Mouse (Mus musculus): ENCODE measurements at regions not wholly inside any gene's neighbourhood (a gene's known extent, or its start where the extent isn't known, plus 50 kb on each side); places are given as distances from the start of the nearest gene placed in this dataset.

DNA sequence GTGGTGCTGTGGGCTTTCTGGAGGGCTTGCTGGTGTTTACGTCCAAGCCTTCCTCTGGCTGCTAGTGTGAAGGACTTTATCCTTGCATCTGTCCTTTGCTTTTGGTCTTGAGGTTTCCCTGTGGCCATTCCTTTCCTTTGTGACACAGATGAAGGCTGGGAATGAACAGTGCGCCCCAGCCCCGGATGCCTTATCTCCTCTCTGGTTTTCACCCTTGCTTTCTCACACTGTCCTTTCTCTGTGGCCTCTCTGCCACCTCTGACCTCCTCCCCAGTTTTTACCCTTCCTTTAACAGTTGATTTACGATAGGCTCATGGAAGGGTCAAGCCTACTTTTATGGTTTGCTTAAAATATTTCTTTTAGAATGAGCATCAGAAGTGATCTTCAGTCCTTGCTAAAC lies 53.2 kb downstream of the Gas1 start:
- DNase-seq (ENCODE audit: low spot score in 2 of 2): no peak

DNA sequence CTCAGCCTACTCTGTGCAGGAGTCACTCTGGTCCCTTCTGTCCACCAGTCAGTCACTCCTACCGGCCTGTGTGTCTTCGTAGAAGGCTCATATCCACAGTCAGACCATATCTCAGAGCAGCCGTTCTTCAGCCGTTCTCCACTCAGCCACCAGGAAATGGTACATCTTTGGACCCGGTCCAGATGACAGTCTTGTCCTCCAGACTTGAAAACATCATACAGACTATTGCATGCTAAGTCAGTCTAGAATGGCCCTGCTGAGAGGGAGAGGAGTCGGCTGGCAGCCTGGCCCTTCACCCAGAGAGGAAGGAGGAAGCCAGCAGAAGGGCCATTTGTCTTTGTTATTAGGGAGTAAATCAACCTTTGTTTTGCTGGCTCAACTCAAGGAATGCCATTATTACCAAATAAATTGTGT lies 54.0 kb downstream of the Gas1 start:
- no peak for DNase-seq (ENCODE audit: low spot score in 2 of 2)

- DNase-seq (ENCODE audit: low spot score in 2 of 2): no peak
These were observed 54.6 kb downstream of the Gas1 start for GRCm38 (mm10) chr13:60122341-60123173.

DNA sequence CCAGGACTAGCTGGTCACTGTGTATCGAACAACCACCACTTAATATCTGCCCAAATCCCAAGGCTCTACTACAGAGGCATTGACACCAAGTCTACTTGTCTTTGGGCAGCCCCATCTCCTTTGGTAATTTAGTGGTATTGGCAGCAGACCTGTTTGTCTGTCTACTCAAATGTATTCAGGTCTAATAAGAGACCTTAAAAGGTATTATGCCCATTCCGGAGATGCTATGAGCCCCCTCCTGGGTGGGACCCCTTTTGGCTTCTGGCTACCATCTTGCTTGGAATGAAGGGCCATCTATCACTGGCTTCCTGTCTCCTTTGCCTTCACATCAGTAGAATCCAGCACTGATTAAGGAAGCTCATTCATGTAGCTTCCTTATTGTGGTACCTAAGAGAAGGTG lies 65.7 kb downstream of the Gas1 start:
- DNase-seq (ENCODE audit: low spot score in 2 of 2): no peak

GRCm38 (mm10) chr13:60110079-60110846 lies 66.9 kb downstream of the Gas1 start:
- no peak for DNase-seq (ENCODE audit: low spot score in 2 of 2)

GRCm38 (mm10) chr13:60105286-60105685 lies 71.9 kb downstream of the Gas1 start:
- peak in 1 of 2 experiments; percentile 16 for DNase-seq (ENCODE audit: low spot score in 2 of 2)

DNA sequence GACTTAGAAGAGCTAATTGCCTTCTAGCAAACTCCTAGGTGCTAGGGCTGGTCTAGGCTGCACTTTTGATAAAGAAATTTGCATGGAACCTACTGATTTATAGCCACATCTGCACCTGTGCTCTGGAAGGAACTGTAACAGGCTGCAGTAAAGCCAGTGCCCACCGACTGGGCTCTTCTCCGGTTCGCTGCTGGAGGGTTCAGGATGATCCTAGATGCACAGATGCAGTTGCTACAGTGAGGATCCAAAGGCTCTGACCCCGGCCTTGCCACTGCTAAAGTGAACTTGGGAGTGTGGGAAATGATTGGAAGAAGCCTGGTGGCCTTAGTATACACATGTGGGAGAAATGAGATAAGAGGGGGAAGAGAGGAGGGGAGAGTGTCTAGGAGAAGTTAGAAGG lies 75.5 kb downstream of the Gas1 start:
- no peak for DNase-seq (ENCODE audit: low spot score in 2 of 2)

- DNase-seq (ENCODE audit: low spot score in 2 of 2): no peak
These were observed 76.7 kb downstream of the Gas1 start for GRCm38 (mm10) chr13:60100130-60101112.

DNA sequence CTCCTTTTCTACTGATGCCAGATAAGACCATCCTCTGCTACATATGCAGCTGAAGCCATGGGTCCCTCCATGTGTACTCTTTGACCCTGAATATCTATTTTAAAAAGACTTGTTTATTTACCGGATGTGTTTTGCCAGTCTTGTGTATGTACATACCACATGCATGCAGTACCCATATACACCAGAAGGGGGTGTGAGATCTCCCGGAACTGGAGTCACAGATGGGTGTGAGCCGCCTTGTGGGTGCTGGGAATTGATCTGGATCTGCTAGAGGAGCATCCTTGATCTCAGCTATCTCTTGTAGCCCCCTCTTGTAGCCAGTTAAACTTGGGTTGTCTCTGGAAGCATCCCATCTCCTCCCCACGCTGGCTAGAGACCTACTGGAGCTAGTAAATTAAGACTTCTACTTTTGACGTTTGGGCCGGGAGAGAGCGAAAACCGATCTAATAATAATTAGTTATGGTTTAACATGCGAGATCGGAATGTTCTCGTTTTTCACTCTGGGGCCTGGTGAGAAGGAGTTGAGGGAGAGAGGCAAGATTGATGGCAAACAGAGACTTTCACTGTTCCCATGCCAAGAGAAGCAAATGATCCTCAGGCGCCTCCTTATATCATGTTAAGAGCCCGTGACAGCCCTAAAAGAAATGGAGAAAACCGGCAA lies 77.6 kb downstream of the Gas1 start:
- DNase-seq (ENCODE audit: low spot score in 2 of 2): no peak

DNA sequence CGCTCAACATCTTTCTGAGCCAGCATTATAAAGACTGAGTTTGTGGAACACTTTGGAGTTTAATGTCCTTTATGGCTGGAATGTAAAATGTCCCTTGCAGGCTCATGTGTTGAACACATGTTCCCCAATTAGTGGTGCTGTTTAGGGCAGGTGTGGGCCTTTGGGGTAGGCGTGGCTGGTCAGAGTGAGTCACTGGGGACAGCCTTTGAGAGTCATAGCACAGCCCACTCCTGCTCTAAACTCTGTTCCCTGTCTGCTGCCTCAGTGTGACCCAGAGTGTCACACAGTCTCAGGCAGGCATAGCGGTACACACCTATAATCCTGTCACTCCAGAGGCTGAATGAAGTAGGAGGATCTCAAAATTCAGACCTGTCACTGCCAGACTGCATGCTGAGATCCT lies 78.8 kb downstream of the Gas1 start:
- DNase-seq (ENCODE audit: low spot score in 2 of 2): no peak

- DNase-seq (ENCODE audit: low spot score in 2 of 2): no peak
These were observed 79.4 kb downstream of the Gas1 start for GRCm38 (mm10) chr13:60097776-60098175.

DNA sequence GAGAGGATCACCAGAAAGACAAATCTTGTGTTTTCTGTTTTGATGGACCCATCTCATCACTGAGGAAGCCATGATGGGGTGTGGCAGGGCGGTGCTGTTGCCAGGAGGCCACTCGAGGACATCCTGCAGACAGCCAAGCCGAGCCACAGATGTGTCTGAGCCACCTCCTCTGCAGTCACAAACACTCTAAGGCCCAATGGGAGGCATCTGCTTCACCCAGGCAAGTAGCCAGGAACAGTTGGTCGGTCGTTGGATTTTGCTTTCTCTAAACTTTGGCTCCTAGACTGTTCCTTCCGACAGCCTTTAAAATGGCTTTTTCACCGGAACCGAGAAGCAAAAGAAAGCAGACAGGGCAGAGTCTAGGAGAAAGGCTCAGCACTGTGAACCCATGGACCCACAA lies 90.5 kb downstream of the Gas1 start:
- no peak for DNase-seq (ENCODE audit: low spot score in 2 of 2)

DNA sequence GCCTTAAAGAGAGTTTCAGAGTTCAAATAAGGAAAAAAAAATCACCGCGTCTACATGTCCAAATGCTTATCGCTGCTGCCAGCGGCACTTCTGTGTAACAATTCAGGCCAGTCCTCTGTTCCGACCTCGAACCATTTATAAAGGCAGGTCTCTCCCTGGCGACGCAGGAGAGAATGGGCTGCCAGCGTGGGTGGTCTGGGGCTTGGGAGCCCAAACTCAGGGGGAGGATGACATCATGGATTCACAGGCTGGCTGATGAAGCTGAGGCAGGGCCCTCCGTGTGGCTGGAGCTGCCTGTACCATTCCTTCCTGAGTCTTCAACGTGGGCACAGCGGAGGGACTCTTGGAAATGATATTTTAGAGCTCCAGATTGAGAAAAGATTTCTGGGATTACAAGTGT lies 92.2 kb downstream of the Gas1 start:
- DNase-seq (ENCODE audit: low spot score in 2 of 2): peak in 1 of 2 experiments; percentile 21

- no peak for DNase-seq (ENCODE audit: low spot score in 2 of 2)
These were observed 92.9 kb downstream of the Gas1 start for GRCm38 (mm10) chr13:60084290-60084689.

- no peak for DNase-seq (ENCODE audit: low spot score in 2 of 2)
These were observed 97.1 kb downstream of the Gas1 start for GRCm38 (mm10) chr13:60080113-60080512.

GRCm38 (mm10) chr13:60078331-60079050 lies 98.7 kb downstream of the Gas1 start:
- DNase-seq (ENCODE audit: low spot score in 2 of 2): no peak

DNA sequence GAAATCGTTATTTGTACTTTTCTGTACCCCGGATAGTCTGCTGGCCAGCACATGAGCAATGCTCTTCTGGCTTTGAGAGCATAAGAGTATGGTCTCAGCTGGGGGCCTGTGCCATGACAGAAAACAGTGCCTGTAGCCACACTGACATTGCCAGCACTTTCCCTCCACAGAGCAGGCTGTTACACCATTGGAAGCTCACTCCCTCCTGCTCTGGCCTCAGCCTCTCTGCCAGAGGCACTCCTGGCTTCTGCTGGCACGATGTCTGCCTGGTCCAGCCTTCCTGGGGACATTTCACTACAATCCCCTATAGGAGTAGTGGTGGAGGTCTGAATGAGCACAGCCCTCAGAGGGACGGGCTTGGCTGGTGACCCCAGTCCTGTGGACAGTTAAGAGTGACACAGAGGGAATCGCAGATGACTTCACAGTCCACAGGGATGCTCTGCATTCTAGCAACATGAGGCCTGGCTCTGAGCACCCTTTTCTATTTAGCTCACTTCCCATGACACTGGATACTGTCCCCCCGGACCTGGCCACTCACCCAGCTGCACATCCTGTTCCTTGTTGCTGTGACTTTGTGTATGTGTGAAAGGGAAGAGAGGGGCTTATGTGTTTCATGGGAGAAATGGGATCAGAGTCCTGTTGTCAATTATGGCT lies 100.9 kb downstream of the Gas1 start:
- no peak for DNase-seq (ENCODE audit: low spot score in 2 of 2)

DNA sequence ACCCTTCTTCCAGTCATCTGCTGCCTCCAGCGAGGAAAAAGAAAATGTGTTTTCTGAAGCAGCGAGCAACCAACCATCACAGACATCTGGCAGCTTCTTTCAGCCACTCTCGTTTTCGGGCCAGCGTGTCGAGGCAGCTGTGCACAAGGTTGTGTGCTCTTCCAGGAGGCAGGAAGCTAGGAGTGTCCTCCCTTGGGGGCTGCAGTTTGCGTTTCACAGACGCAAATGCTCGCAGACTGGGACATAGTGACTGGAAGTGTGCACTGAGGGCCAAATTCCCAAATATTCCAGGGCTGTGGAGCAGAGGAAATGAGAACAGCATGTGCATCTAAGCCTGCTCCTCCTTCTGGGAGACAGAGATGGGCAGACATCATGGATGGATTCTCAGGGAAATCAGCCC lies 105.6 kb downstream of the Gas1 start:
- DNase-seq (ENCODE audit: low spot score in 2 of 2): no peak

GRCm38 (mm10) chr13:60069196-60069595 lies 108.0 kb downstream of the Gas1 start:
- DNase-seq (ENCODE audit: low spot score in 2 of 2): no peak

- no peak for DNase-seq (ENCODE audit: low spot score in 2 of 2)
These were observed 109.8 kb downstream of the Gas1 start for GRCm38 (mm10) chr13:60067325-60067724.

All from frontal cortex, postnatal 25 days (tissue).